ENCODE assay signal across 12 mouse cellular contexts in the genomic region with DNA sequence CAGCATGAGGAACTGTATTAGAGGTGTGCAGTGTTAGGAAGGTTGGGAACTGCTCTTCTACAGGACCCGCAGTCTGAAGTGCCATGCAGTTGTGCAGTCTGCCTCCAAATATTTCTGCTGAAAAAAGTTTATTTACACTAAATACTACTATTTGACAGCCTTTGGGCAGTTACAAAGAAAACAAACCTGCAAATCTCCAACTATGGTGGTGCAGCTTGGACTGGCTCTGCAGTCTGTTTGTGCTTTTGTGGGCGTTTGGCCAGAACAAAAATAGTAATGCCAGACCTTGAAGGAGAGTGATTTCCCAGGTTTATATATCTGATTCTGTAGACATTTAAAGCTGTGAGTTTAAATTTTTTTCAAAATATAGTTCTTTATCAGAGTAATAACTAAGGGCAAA. TPM values are rescaled to one million over a fixed set of nuclear protein-coding genes. Genes with fewer than 3 reads are reported as not detected.
A peak's percentile ranks its signal among the peaks of the same experiment; 100 is the strongest.
DNase-seq lines count a peak whose midpoint lies in the region; ATAC-seq lines count a peak whose summit lies in the region.
"Had no signal": no experiment of that assay in that cellular context is flagged by ENCODE, and none has a peak within 500 bp of the region (broad histone marks: within the 10 kb centered on the region; RNA-seq: fewer than 3 reads in every experiment).

No protein-coding gene starts in this region.

- H3K9me3 ChIP-seq in heart, embryonic 15.5 days (replicated peaks): no peaks in the 10 kb centered on the region
- H3K9me3 ChIP-seq: G1E; hindbrain, embryonic 12.5 days had no signal

- no peak overlapping the region for H3K9ac ChIP-seq in heart, embryonic 15.5 days
- H3K9ac ChIP-seq: hindbrain, embryonic 12.5 days had no signal

- peak overlapping the region; percentile 73 for H3K27ac ChIP-seq in heart, embryonic 15.5 days
- H3K27ac ChIP-seq: hindbrain, embryonic 12.5 days had no signal

- no peak overlapping the region for H3K4me3 ChIP-seq in heart, embryonic 15.5 days
- H3K4me3 ChIP-seq: hindbrain, embryonic 12.5 days had no signal

- peaks cover 46% of the 10 kb centered on the region for H3K4me1 ChIP-seq in heart, embryonic 15.5 days (replicated peaks)

- peak; percentile 48 for DNase-seq in adrenal gland, postnatal 10 days
- DNase-seq in adrenal gland, adult 18-20 months (ENCODE audit: low spot score in 2 of 2): no peak
- peak; percentile 27 for DNase-seq in kidney, adult 11 months
- DNase-seq in kidney, postnatal 4 days: no peak
- DNase-seq in NIH3T3 (ENCODE audit: low read depth): peak; percentile 46
- DNase-seq in spleen, adult 12 weeks (ENCODE audit: low spot score): no peak
- no peak for DNase-seq in embryo, embryonic 9.5 days (ENCODE audit: extremely low spot score)
- DNase-seq: lung, postnatal 36 days had no signal

- no peaks in the 10 kb centered on the region for H3K36me3 ChIP-seq in heart, embryonic 15.5 days
- H3K36me3 ChIP-seq: hindbrain, embryonic 12.5 days had no signal

- ATAC-seq in heart, embryonic 15.5 days (replicated peaks; ENCODE audit: insufficient number of reproducible peaks, insufficient read depth, low FRiP score, low read depth): no peak
- ATAC-seq: forebrain, embryonic 16.5 days had no signal

- WGBS in heart, embryonic 15.5 days: 44% methylated on average over 2 of the region's 2 CpGs

- no peak overlapping the region for H3K4me2 ChIP-seq in heart, embryonic 15.5 days
- H3K4me2 ChIP-seq: hindbrain, embryonic 12.5 days had no signal

- H3K27me3 ChIP-seq in heart, embryonic 15.5 days: no peaks in the 10 kb centered on the region
- H3K27me3 ChIP-seq: hindbrain, embryonic 12.5 days had no signal

RNA-seq across cellular contexts. Expression of gene Cab39, which starts 17.1 kb away (rescaled TPM):
- 100 to 1,000 TPM; 118 to 121 TPM for total RNA-seq in adrenal gland, postnatal 10 days (2021)
- total RNA-seq in adrenal gland, adult 18-20 months (2021): 100 to 1,000 TPM; 100 to 148 TPM
- 21.9 and 25.2 TPM in 2 replicates for polyA plus RNA-seq in heart, embryonic 15.5 days (2015; fragmentation: Nextera tagmentation; extraction: Ambion mirVana)

RNA-seq across cellular contexts. Expression of gene A630001G21Rik, which starts 31.9 kb away (rescaled TPM):
- 1 to 10 TPM; 1.5 to 2.4 TPM for total RNA-seq in adrenal gland, postnatal 10 days (2021)
- under 1 TPM in 1 of 2 experiments, not detected in 1; 0.83 TPM for total RNA-seq in adrenal gland, adult 18-20 months (2021)
- polyA plus RNA-seq in heart, embryonic 15.5 days (2015; fragmentation: Nextera tagmentation; extraction: Ambion mirVana): 1.1 and 1.7 TPM in 2 replicates
- polyA plus RNA-seq: G1E had no signal

Comparison
In these comparisons a context has a peak if more than half of its experiments do, and no peak if none do; other contexts are left out.
1. DNase-seq: peak in adrenal gland, postnatal 10 days (single experiment), kidney, adult 11 months (single experiment) and NIH3T3 (single experiment); none in adrenal gland, adult 18-20 months (0 of 2), kidney, postnatal 4 days (0 of 2), spleen, adult 12 weeks (single experiment) and embryo, embryonic 9.5 days (single experiment).